Mouse (Mus musculus): ENCODE results near the gene 4930558C23Rik.
"Not testable (repeated sequence)": the region's sequence is repeated elsewhere in the genome, so short reads cannot be mapped to it uniquely, and the experiment has no call there.

The 4930558C23Rik gene

GRCm38 (mm10) chr3:95402741-95403140 is at the start of gene 4930558C23Rik:
Gene 4930558C23Rik (minus strand): TSS chr3:95402841.
- DNase-seq (ENCODE audit: low spot score) = no peak

GRCm38 (mm10) chr3:95450915-95451314 is 48.3 kb upstream of the 4930558C23Rik start:
- DNase-seq (ENCODE audit: low spot score) = no peak

GRCm38 (mm10) chr3:95450408-95450807 is 47.8 kb upstream of the 4930558C23Rik start:
- DNase-seq (ENCODE audit: low spot score) = no peak

- DNase-seq (ENCODE audit: low spot score) = no peak
Observed at GRCm38 (mm10) chr3:95445311-95445710, 42.7 kb upstream of the 4930558C23Rik start.

GRCm38 (mm10) chr3:95442406-95443117 is 39.9 kb upstream of the 4930558C23Rik start:
- no peak for DNase-seq (ENCODE audit: low spot score)

GRCm38 (mm10) chr3:95439670-95440069 is 37.0 kb upstream of the 4930558C23Rik start:
- DNase-seq (ENCODE audit: low spot score) = no peak

GRCm38 (mm10) chr3:95438636-95439035 is 36.0 kb upstream of the 4930558C23Rik start:
- not testable (repeated sequence) for DNase-seq (ENCODE audit: low spot score)

- no peak for DNase-seq (ENCODE audit: low spot score)
Observed at GRCm38 (mm10) chr3:95435561-95435960, 32.9 kb upstream of the 4930558C23Rik start.

- no peak for DNase-seq (ENCODE audit: low spot score)
Observed at GRCm38 (mm10) chr3:95434983-95435370, 32.3 kb upstream of the 4930558C23Rik start.

GRCm38 (mm10) chr3:95434136-95434982 is 31.7 kb upstream of the 4930558C23Rik start, which contains the start of gene Arnt:
Gene Arnt (plus strand): TSS chr3:95434388.
- peak; percentile 88 for DNase-seq (ENCODE audit: low spot score)

- no peak for DNase-seq (ENCODE audit: low spot score)
Observed at GRCm38 (mm10) chr3:95433301-95433915, 30.8 kb upstream of the 4930558C23Rik start.

- not testable (repeated sequence) for DNase-seq (ENCODE audit: low spot score)
Observed at GRCm38 (mm10) chr3:95428423-95428822, 25.8 kb upstream of the 4930558C23Rik start.

- DNase-seq (ENCODE audit: low spot score) = peak; percentile 20
Observed at GRCm38 (mm10) chr3:95427891-95428238, 25.2 kb upstream of the 4930558C23Rik start.

GRCm38 (mm10) chr3:95427117-95427890 is 24.7 kb upstream of the 4930558C23Rik start:
- not testable (repeated sequence) for DNase-seq (ENCODE audit: low spot score)

GRCm38 (mm10) chr3:95426476-95426875 is 23.8 kb upstream of the 4930558C23Rik start:
- not testable (repeated sequence) for DNase-seq (ENCODE audit: low spot score)

- no peak for DNase-seq (ENCODE audit: low spot score)
Observed at GRCm38 (mm10) chr3:95417866-95418265, 15.2 kb upstream of the 4930558C23Rik start.

- no peak for DNase-seq (ENCODE audit: low spot score)
Observed at GRCm38 (mm10) chr3:95412268-95412667, 9.6 kb upstream of the 4930558C23Rik start.

GRCm38 (mm10) chr3:95408852-95409251 is 6.2 kb upstream of the 4930558C23Rik start:
- no peak for DNase-seq (ENCODE audit: low spot score)

GRCm38 (mm10) chr3:95407728-95408127 is 5.1 kb upstream of the 4930558C23Rik start:
- no peak for DNase-seq (ENCODE audit: low spot score)

- no peak for DNase-seq (ENCODE audit: low spot score)
Observed at GRCm38 (mm10) chr3:95394385-95394784, 8.3 kb downstream of the 4930558C23Rik start.

- no peak for DNase-seq (ENCODE audit: low spot score)
Observed at GRCm38 (mm10) chr3:95385401-95386075, 17.1 kb downstream of the 4930558C23Rik start.

Data from ovary, postnatal 36 days (tissue).